Mouse (Mus musculus) kidney, adult 2 months (tissue): ENCODE data around the gene Gm6526.
"Not testable (repeated sequence)": the region's sequence is repeated elsewhere in the genome, so short reads cannot be mapped to it uniquely, and the experiment has no call there.

Source experiments
- CTCF ChIP-seq: fragments of 200-500 bp; conservative IDR thresholded peaks from 2 replicates; pipeline ENCODE4 v1.5.1; 2011; ENCODE audit warnings: low read depth, mild to moderate bottlenecking, control low read depth, low read length, moderate library complexity, mixed read lengths; ENCODE audit not compliant: insufficient read depth, insufficient read length
- POLR2A ChIP-seq: fragments of 200-500 bp; IDR thresholded peaks from one replicate; pipeline ENCODE4 v1.6.1; 2011; ENCODE audit warnings: low read depth, low read length, control low read depth

DNA sequence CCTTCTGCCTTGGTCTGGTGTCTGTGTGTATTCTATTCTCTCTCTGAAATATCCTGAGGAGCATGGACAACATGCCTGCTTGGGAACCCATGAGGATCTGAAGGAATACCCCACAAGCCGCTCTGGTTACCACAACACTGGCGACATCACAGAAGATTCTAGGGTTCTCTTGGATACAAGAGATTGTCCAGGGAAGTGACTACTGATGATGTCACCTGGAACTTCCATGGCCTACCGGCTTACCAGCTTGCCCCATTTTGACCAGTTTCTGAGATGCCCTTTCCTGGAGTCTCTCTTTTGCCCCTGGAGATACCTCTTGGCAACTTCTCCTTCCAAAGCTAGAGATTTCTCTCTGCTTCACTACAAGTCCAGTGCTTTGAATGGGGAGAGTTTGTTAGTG is 20.3 kb upstream of the Gm6526 start, which contains the start of gene Gm16506:
- not testable (repeated sequence) for TF ChIP-seq CTCF, POLR2A
